Mouse (Mus musculus): ENCODE data around the gene A1cf. TPM values are rescaled to one million over a fixed set of nuclear protein-coding genes. Genes with fewer than 3 reads are reported as not detected.

The A1cf gene
- polyA plus RNA-seq, 1 experiment from 2014 or later: not detected

- H3K36me3 ChIP-seq (replicated peaks; ENCODE audit: control insufficient read depth, insufficient read depth, low read depth, low read length): no peaks in the 10 kb centered on the region
Measured at GRCm38 (mm10) chr19:31991057-31991456, 122.5 kb downstream of the A1cf start.

DNA sequence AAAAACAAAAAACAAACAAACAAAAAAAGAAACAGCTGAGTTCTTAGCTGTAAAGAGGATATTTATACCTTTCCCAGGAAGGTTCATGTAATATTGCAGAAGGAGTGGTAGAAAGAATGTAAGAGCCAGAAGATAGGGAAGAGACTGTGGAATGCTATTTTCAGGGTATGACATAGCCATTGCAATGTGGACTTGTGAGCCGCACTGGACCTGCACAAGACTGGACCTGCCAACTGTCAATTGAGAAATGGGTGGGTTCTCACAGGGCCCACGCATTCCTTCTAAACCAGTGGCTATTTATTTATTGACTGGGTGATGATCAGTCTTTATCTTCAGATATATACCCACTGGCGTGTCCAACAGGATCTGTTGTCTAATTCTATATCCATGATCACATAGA lies 128.4 kb downstream of the A1cf start:
- ATAC-seq (replicated peaks; ENCODE audit: insufficient number of reproducible peaks, low FRiP score, low TSS enrichment, low read depth) (no peak), DNase-seq (ENCODE audit: low spot score) (no peak)
- no peaks in the 10 kb centered on the region for H3K36me3 ChIP-seq (replicated peaks; ENCODE audit: control insufficient read depth, insufficient read depth, low read depth, low read length)
- WGBS: 81% methylated on average over 3 of the region's 3 CpGs
- no peak overlapping the region for H3K4me3 ChIP-seq (ENCODE audit: low read depth, low read length)
- no peak overlapping the region for H3K9ac ChIP-seq (replicated peaks; ENCODE audit: low read length)
- no peaks in the 10 kb centered on the region for H3K9me3 ChIP-seq (replicated peaks; ENCODE audit: control insufficient read depth, low read length)
- no peak overlapping the region for H3K27ac ChIP-seq (replicated peaks; ENCODE audit: low read depth, low read length)
- H3K4me1 ChIP-seq (ENCODE audit: control insufficient read depth, insufficient read depth, low read length): no peaks in the 10 kb centered on the region
- H3K27me3 ChIP-seq (ENCODE audit: control insufficient read depth, insufficient read depth, low read length): no peaks in the 10 kb centered on the region
- H3K4me2 ChIP-seq (ENCODE audit: low read depth, low read length): no peak overlapping the region

More at GRCm38 (mm10) chr19:31991057-31991456, 122.5 kb downstream of the A1cf start:
- DNase-seq (ENCODE audit: low spot score) (no peak), ATAC-seq (replicated peaks; ENCODE audit: insufficient number of reproducible peaks, low FRiP score, low TSS enrichment, low read depth) (no peak)
- H3K4me3 ChIP-seq (ENCODE audit: low read depth, low read length): no peak overlapping the region
- no peaks in the 10 kb centered on the region for H3K27me3 ChIP-seq (ENCODE audit: control insufficient read depth, insufficient read depth, low read length)
- WGBS: 87% methylated on average over 6 of the region's 6 CpGs
- H3K9me3 ChIP-seq (replicated peaks; ENCODE audit: control insufficient read depth, low read length): no peaks in the 10 kb centered on the region
- H3K27ac ChIP-seq (replicated peaks; ENCODE audit: low read depth, low read length): no peak overlapping the region
- no peak overlapping the region for H3K4me2 ChIP-seq (ENCODE audit: low read depth, low read length)
- H3K4me1 ChIP-seq (ENCODE audit: control insufficient read depth, insufficient read depth, low read length): no peaks in the 10 kb centered on the region
- H3K9ac ChIP-seq (replicated peaks; ENCODE audit: low read length): no peak overlapping the region

Other genes starting within 250 kb of the A1cf start
- 7.1 and 8.0 TPM in 2 replicates for gene Prkg1, start 103.7 kb upstream of the A1cf start, polyA plus RNA-seq (2014; fragmentation: Nextera tagmentation; extraction: Ambion mirVana)
- gene Asah2, start 239.4 kb downstream of the A1cf start, polyA plus RNA-seq (2014; fragmentation: Nextera tagmentation; extraction: Ambion mirVana): 1.1 and 1.2 TPM in 2 replicates

All from embryonic facial prominence, embryonic 11.5 days (tissue).